Mouse (Mus musculus) lung, adult 2 months (tissue): ENCODE results near the gene Cog4. TPM values are rescaled to one million over a fixed set of nuclear protein-coding genes. Genes with fewer than 3 reads are reported as not detected.

Experiments used
- DNase-seq: peaks from one replicate; pipeline ENCODE4 v3.0.0; 2022
- H3K4me1 ChIP-seq: fragments of 200-500 bp; 2 replicates; pipeline ENCODE4 v1.6.1; 2011; ENCODE audit warnings: low read length; ENCODE audit not compliant: control insufficient read depth, insufficient read depth
- H3K4me3 ChIP-seq: fragments of 200-500 bp; replicated peaks from 2 replicates; pipeline ENCODE3; 2011; ENCODE audit warnings: low read depth, mild to moderate bottlenecking, control low read depth, low read length; ENCODE audit errors: extremely low read depth
- CTCF ChIP-seq: fragments of 200-500 bp; IDR thresholded peaks from 2 replicates; pipeline ENCODE4 v1.5.1; 2011; ENCODE audit warnings: mild to moderate bottlenecking, low read length, control low read depth; ENCODE audit not compliant: insufficient read depth
- POLR2A ChIP-seq: fragments of 200-500 bp; IDR thresholded peaks from 2 replicates; pipeline ENCODE4 v1.6.1; 2011; ENCODE audit warnings: low read depth, mild to moderate bottlenecking, control low read depth, low read length, borderline replicate concordance; ENCODE audit errors: extremely low read depth
- WGBS: fragments of 180-500 bp; shearing (Covaris S2); methylation state at CpG from one replicate; pipeline ENCODE4 v1.1.7; 2018; 5-methylcytosine and 5-hydroxymethylcytosine counted together
- polyA plus RNA-seq: library from polyadenylated mRNA; depleted of rRNA; stranded (reverse); fragments of >200 nt; gene quantifications from 2 replicates; pipeline ENCODE4 v1.2.3, GENCODE M21; 2012

The Cog4 gene
- polyA plus RNA-seq, 1 experiment = 26.8 TPM

DNA sequence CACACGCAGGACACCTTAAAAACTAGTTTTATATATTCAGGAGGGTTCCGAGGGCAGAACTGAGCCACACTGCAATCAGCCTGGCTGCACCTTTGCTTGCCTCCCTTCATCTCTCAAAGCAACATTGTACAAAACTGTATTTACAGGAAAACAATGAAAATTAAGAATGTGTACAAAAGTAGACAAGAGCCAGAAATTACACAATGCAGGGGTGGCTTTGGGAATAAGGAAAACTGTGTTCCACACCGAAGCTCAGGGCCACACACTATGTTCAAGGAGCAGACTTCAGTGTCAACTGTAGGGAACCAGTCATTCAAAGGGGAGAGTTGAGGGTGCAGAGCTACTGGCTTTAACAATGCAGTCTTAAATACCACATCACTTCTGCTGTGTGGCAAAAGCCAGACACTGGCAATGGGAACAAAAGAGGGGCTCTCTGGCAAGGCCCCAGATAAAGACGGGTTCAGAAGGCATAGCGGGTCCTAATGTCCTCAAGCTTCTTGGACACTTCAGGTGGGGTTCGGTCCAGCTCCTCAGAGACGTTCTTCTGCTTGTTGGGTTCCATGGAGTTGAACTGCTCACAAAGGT lies 35.8 kb upstream of the Cog4 start:
- DNase-seq = no peak
- 73% methylated on average over 7 of the region's 7 CpGs for WGBS
- H3K4me1 ChIP-seq = peaks cover 10% of the 10 kb centered on the region
- no peak overlapping the region for H3K4me3 ChIP-seq
- no peak for TF ChIP-seq POLR2A
- TF ChIP-seq CTCF = no peak

DNA sequence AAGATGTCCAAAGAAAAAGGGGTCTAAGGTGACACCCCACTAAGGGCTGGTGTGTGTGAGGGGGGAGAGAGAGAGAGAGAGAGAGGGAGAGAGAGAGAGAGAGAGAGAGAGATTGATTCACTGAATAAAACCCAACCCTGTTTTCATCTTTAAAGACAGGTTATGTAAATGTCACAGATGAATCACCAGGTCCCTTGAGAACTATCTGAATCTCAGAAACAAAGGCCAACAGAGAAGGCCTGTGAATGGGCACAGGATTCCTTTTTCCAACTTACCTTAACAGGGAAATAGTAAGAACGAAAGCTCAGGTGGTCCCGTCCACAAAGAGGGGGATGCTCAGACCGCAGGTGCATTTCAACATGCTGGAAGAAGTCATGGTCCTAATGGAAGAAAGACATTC lies 35.3 kb upstream of the Cog4 start:
- 96% methylated on average over 3 of the region's 3 CpGs for WGBS
- no peak for DNase-seq
- H3K4me3 ChIP-seq = no peak overlapping the region
- no peak for TF ChIP-seq CTCF
- no peak for TF ChIP-seq POLR2A
- peaks cover 10% of the 10 kb centered on the region for H3K4me1 ChIP-seq

DNA sequence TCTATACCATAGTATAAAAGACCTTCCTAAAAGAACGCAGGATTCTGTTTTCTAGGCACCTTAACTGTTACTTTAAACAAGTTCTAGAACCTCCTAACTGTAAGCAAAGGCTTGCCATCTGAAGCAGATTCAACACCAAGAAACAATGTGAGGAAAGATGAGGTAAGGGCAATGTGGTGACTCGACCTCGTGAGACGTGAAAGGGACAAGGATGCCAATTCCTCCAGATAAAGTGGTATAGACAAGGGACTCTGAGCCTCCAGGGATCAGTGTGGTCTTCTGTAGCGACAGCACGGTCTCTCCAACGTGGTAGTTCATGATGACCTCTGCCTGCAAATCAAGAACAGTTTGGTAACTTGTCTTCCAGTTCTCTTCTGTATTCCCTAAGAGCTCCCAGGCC lies 34.6 kb upstream of the Cog4 start:
- Histone ChIP-seq H3K4me1 (peaks cover 10% of the 10 kb centered on the region), H3K4me3 (no peak overlapping the region)
- TF ChIP-seq CTCF = no peak
- no peak for TF ChIP-seq POLR2A
- WGBS = 77% methylated on average over 7 of the region's 7 CpGs
- DNase-seq = no peak

DNA sequence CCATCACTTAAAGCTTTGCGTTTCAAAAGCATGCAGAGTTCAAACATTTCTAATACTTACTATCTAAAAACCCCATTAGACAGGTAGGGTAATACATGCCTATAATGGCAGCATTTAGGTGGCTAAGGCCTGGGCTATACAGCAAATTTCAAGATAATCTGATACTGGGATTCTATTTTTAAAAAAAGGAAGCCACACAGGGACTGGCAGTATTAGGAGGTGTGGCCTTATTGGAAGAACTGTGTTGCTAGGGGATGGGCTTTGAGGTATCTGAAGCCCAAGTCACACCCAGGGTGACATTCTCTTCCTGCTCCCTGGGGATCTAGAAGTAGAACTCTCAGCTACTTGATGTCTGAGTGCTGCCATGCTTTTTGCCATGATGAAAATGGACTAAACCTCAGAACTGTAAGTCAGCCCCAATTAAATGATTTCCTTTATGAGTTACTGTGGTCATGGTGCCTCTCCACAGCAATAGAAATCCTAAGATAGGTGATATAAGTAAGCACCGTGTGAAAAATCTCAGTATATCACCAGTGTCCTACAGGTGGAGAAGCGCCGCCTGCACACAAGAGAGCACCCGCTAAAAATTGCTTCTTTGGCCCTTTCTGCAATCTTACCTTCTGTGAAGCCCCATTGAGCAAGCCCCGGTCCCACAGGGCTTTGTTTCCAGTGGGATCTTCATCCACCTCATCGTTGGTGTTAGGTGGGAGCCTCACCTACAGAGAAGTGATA lies 33.9 kb upstream of the Cog4 start:
- Histone ChIP-seq H3K4me3 (no peak overlapping the region), H3K4me1 (peaks cover 10% of the 10 kb centered on the region)
- WGBS = 92% methylated on average over 7 of the region's 7 CpGs
- TF ChIP-seq CTCF (no peak), POLR2A (no peak)
- no peak for DNase-seq

DNA sequence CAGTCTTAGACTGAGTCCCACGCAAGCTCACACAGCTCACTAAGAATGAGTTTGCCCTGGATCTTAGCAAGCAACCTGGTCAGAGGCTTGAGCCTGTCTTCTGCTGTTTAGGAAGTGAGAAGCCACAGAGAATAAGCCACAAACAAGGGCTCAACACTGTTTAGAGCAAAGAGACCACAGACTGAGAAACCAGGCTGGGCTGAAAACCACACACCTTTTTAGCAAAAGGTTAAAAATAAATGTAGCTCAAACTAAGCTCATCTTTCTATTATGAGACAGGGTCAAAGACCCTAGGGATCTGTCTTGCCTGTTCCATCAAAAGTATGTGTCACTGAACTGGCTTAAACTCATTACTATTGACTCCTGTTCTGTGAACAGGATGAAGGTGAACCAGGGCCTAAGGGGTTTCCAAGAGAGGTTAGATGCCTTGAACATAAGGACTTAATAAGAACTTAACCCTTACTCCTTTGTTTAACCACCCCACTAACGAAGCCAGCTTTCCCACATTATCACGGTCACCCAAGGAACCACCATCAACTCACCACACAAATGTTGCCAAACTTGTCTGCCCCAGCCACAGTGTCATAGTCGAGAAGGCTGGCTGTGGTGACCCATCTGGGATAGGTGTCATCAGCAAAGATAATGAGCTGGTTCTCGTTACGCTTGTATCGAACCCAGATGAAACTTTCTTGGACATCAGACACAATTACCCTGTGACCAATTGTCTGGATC lies 33.2 kb upstream of the Cog4 start:
- H3K4me1 ChIP-seq = peaks cover 10% of the 10 kb centered on the region
- TF ChIP-seq CTCF (no peak), POLR2A (no peak)
- no peak for DNase-seq
- 90% methylated on average over 7 of the region's 7 CpGs for WGBS
- no peak overlapping the region for H3K4me3 ChIP-seq

DNA sequence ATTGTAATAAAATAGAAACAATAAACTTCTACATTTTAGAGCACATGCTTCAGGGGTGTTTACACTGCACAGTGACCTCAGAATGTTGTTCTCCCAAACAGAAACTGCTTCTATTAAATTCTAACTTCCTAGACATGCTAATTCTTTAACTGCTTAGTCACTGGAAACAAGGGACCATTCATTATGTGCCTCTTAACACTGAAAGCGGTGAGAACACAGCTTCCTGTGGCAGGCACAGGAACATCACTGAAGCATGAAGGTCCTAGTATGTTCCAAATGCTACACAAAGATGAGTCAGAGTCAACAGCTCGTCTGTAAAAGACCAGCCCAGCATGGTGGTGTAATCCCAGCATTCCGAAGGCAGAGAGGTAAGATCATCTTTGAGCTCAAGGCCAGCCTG lies 31.1 kb upstream of the Cog4 start:
- no peak for DNase-seq
- 63% methylated on average over 3 of the region's 3 CpGs for WGBS
- Histone ChIP-seq H3K4me1 (peaks cover under 1% of the 10 kb centered on the region), H3K4me3 (no peak overlapping the region)
- TF ChIP-seq CTCF (no peak), POLR2A (no peak)

DNA sequence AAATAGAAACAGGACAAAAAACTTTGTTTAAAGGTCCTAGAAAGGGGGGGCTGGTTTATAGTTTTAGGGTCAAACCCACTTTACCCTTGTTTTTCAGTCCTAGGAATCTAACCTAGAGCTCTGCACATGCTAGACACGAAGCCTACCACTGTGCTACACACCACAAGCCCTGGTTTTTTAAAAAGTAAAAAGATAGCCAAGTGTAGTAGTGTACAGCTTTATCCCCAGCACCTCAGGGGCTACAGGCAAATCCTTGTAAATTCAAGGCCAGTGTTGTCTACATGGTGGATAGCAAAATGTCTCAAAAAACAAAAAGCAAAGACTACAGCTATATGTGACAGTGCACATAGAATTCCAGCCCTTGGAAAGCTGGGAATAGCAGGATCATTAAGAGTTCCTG lies 29.4 kb upstream of the Cog4 start:
- no peak overlapping the region for H3K4me3 ChIP-seq
- no peaks in the 10 kb centered on the region; the same call in 1 of the 2 replicates for H3K4me1 ChIP-seq
- TF ChIP-seq CTCF (no peak), POLR2A (no peak)
- whole genome bisulfite sequencing = 87% methylated on average over 1 of the region's 1 CpGs
- no peak for DNase-seq

DNA sequence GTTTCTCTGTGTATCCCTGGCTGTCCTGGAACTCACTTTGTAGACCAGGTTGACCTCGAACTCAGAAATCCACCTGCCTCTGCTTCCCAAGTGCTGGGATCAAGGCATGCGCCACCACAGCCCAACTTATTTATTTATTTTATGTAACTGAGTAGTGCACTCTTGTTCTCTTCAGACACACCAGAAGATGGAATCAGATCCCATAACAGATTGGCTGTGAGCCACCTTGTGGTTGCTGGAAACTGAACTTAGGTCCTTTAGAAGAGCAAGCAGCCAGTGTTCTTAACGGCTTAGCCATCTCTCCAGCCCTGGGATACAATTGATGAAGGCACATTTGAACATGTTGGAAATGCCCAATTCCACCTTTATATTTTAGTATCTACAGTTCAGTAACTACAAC lies 27.8 kb upstream of the Cog4 start:
- no peak for DNase-seq
- 68% methylated on average over 3 of the region's 3 CpGs for WGBS
- no peaks in the 10 kb centered on the region; the same call in 1 of the 2 replicates for H3K4me1 ChIP-seq
- no peak for TF ChIP-seq POLR2A
- TF ChIP-seq CTCF = no peak
- H3K4me3 ChIP-seq = no peak overlapping the region

DNA sequence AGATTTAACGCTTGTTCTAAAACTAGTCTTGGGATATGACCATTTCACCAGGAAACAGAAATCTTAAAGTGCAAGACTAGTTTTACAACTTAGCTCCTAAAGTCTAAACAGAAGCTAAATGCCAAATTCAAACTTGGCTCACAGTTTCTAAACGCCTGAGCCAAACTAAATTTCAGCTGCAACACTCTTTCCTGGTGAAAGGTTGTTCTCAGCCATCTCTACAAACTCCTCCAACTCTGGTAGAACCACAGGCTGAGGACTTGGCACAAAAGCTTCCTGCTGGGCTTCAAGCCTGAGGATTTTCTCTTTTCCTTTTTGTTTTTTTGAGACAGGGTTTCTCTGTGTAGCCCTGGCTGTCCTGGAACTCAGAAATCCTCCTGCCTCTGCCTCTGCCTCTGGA lies 26.1 kb upstream of the Cog4 start:
- Histone ChIP-seq H3K4me1 (no peaks in the 10 kb centered on the region; the same call in 1 of the 2 replicates), H3K4me3 (no peak overlapping the region)
- TF ChIP-seq CTCF (no peak), POLR2A (no peak)
- 70% methylated on average over 2 of the region's 2 CpGs for WGBS
- DNase-seq = no peak

DNA sequence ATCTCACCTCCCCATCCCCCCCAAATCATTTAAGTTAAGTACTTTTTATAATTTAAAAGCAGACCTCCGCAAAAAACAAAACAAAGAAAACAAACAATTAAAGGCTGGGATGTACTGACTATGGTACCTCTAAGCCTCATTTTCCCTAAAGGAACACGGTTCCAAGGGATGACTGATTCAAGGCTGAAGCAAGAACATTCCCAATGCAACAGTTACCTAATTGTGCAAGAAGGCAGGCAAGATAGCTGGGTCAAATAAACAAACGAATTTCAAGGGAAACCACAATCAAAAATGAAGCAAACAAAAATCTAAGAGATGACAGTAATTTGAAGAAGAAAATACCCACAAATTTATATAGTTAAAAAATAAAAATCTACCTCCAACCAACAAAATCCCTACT lies 24.4 kb upstream of the Cog4 start:
- TF ChIP-seq CTCF = no peak
- TF ChIP-seq POLR2A = no peak
- H3K4me1 ChIP-seq = no peaks in the 10 kb centered on the region; the same call in 1 of the 2 replicates
- DNase-seq = no peak
- WGBS = 69% methylated on average over 3 of the region's 3 CpGs
- no peak overlapping the region for H3K4me3 ChIP-seq

DNA sequence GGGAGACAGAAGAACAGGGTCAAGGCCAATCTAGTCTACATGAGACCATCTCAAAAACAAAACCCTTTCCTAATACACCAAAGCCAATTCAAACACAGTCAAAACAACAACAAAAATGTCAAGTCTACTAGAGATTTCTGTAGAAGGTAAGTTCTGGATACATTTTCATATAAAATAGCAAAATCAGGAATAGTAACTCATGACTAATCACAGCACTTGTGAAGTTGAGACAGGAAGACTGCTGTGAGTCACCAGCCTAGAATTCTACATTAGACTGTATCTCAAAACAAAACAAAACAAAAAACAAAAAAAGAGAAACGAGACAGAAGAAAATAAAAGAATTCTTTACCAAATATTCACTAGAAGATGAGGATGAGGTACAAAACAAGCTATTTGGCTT lies 21.5 kb upstream of the Cog4 start:
- WGBS = 62% methylated on average over 1 of the region's 1 CpGs
- Histone ChIP-seq H3K4me3 (no peak overlapping the region), H3K4me1 (no peaks in the 10 kb centered on the region)
- DNase-seq = no peak
- no peak for TF ChIP-seq POLR2A
- no peak for TF ChIP-seq CTCF
